Mouse (Mus musculus): ENCODE results near the gene Zim1.

The Zim1 gene

DNA sequence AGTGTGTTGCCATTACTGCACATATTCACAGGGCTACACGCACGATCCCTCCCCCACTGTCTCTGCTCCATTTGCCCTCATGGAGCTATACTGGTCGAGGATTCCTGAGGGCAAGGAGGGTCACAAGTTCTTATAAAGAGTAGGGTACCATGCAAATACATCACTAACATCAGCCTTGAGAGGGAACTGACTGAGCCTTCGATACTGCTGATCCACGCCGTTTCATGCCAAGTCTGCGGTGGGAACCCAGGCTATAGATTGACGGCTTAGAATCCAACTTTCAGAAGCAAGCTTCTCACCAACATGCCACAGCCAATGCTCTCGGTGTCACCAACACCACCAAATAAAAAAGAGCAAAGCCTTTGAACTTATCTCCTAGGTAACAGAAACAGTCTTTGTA, 45.7 kb downstream of the Zim1 start:
- no peak for DNase-seq

DNA sequence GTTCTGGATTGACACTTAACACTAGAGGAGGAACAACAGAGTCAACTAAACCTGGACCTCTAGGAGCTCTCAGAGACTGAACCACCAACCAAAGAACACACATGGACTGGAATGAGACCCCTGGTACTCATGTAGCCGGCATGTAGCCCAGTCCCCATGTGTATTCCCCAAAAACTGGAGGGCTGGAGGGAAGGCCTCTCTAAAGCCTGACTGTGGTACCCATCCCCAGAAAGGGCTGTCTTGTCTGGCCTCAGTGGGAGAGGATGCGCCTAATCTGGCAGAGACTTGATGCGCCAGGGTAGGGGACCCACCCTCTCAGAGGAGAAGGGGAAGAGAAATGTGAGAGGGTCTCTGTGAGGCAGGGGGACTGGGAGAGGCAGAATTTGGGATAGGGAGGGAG, 50.4 kb downstream of the Zim1 start:
- DNase-seq, result no peak

DNA sequence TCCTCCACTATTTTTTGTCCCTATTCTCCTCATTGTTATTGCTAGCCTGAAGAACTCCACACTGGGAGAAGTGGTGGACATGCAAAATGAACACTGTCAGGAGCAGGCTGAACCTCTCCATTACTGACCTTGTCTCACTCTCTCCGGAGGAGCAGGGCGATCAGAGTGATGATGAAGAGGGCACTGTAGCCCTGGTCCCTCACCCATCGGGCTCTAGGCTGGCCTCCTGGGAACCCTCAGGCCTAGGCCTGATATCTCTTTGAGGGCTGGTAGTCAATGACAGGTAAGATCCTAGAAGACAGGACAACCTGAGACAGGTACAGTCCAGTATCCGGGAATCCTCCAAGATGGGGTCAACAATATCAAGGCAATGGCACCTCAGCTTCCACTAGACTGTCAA, 58.2 kb downstream of the Zim1 start:
- DNase-seq, result no peak

- no peak for DNase-seq
These were observed 59.5 kb downstream of the Zim1 start for GRCm38 (mm10) chr7:6636741-6637140.

GRCm38 (mm10) chr7:6635831-6636230, 60.4 kb downstream of the Zim1 start:
- DNase-seq, result no peak
